Mouse (Mus musculus) kidney, adult 2 months (tissue): ENCODE measurements around the gene Gm10382.

ENCODE experiments used
- CTCF ChIP-seq: fragments of 200-500 bp; conservative IDR thresholded peaks from 2 replicates; pipeline ENCODE4 v1.5.1; 2011; ENCODE audit warnings: low read depth, mild to moderate bottlenecking, control low read depth, low read length, moderate library complexity, mixed read lengths; ENCODE audit not compliant: insufficient read depth, insufficient read length
- POLR2A ChIP-seq: fragments of 200-500 bp; IDR thresholded peaks from one replicate; pipeline ENCODE4 v1.6.1; 2011; ENCODE audit warnings: low read depth, low read length, control low read depth

DNA sequence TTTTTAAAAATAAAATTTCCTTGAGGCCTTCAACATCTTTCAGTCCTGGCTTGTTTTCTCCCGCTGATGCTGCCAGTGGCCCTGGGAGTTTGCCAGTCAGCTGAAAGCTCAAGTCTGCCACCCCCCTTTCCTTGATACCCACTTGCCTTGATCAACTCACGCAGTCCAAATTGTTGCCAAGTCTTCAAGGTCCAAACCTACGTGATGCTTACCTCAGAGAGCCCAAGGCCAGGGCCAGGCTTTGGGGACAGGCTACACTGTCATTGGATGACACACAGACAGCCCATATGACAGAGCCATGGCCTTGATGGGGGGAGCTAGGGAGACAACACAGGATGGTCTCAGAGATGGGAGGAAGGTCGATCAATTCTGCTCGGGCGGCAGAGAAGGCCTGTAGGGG, 44.8 kb upstream of the Gm10382 start:
- TF ChIP-seq CTCF, result no peak
- no peak for TF ChIP-seq POLR2A
